Mouse (Mus musculus): ENCODE measurements around the gene Sf1.

- no peak for TF ChIP-seq CTCF (IDR thresholded peaks at IDR 0.05; ENCODE audit: low read depth)
- no peak for TF ChIP-seq EP300 (optimal IDR thresholded peaks at IDR 0.05)
Observed at GRCm38 (mm10) chr19:6416124-6416770, 52.8 kb downstream of the Sf1 start.

All from stomach, postnatal 0 days (tissue).